Mouse (Mus musculus): ENCODE measurements around the gene Bex4. TPM values are rescaled to one million over a fixed set of nuclear protein-coding genes. Genes with fewer than 3 reads are reported as not detected.

Bex4 gene
- 419 TPM for polyA plus RNA-seq (2014; fragmentation: Illumina TruSeq; extraction: RNeasy Lipid Tissue Mini Kit (QIAGEN cat#74804))

DNA sequence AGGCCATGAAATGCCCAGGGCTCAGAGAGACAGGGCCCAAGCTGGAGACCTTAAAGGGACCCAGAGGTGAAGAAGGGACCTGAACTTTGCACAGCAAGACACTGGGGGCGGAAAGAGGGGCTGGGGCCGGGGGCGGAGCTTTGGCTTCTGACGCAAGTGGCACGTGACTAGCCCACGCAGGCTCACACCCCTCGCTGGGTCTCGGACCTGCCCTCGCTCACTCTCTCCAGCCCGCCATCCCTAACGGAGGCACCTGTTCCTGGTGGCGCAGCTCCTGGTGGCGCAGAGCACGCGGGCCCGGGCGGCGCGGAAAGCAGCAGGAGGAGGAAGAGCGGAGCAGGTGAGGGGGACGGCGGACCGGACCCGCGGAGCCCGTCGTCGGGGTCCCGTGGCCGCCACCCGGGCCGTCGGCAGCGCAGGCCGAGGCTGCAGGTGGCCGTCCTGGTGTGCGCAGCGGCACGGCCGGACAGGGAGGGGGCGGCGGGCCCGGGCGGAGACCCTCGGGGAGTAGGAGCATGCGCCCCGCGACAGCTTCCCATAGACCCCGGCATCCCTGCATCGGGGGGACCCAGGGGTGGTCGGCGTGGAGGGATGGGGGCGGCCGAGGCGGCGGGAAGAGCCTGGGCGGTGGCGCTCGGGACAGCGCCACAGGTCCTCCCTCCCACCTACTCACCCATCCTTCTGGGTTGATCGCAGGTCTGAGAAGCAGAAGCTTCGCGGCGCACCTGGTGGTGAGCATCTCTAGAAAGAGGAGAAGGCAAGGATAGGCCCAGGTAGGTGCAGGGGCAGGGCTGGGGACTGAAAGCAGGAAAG, at the start of gene Bex4:
Gene Bex4 (plus strand): TSS at position 170 of the 813 bp plus-strand sequence.

DNA sequence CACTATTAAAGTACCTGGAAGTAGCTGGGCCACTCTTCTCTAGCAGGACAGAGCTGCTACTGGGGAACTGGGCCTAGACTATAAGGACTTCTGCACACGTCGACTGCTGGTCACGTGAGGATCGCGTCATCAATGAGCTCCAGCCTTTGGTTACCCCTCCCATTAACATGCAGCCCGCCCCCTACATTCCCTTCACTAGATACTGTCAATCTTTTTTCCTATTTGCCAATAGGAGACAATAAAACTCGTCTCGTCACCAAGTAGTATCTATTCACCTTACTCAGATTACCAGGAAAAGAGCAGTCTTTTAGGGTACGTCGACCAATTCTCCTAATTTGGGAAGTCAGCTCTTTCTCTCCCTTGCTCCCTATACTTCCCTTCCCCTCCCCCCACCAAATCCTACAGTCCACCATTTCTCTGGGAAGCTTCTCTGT, 33.3 kb downstream of the Bex4 start, which contains the start of gene Tceal8:
Gene Tceal8 (minus strand): TSS at position 225 of the 434 bp plus-strand sequence.

Other genes starting within 250 kb of the Bex4 start
- 390 TPM for gene Arxes2, start 145.2 kb upstream of the Bex4 start, polyA plus RNA-seq (2014; fragmentation: Illumina TruSeq; extraction: RNeasy Lipid Tissue Mini Kit (QIAGEN cat#74804))
- 21.4 TPM for gene Arxes1, start 105.6 kb upstream of the Bex4 start, polyA plus RNA-seq (2014; fragmentation: Illumina TruSeq; extraction: RNeasy Lipid Tissue Mini Kit (QIAGEN cat#74804))
- 5.5 TPM for gene Bex2, start 70.8 kb upstream of the Bex4 start, polyA plus RNA-seq (2014; fragmentation: Illumina TruSeq; extraction: RNeasy Lipid Tissue Mini Kit (QIAGEN cat#74804))
- gene Nxf3, start 53.7 kb upstream of the Bex4 start, polyA plus RNA-seq (2014; fragmentation: Illumina TruSeq; extraction: RNeasy Lipid Tissue Mini Kit (QIAGEN cat#74804)), result 1.4 TPM
- gene Tceal8, start 33.3 kb downstream of the Bex4 start, polyA plus RNA-seq (2014; fragmentation: Illumina TruSeq; extraction: RNeasy Lipid Tissue Mini Kit (QIAGEN cat#74804)), result 404 TPM
- 3.9 TPM for gene Tceal5, start 64.9 kb downstream of the Bex4 start, polyA plus RNA-seq (2014; fragmentation: Illumina TruSeq; extraction: RNeasy Lipid Tissue Mini Kit (QIAGEN cat#74804))
- 0.86 TPM for gene Tceal7, start 75.8 kb downstream of the Bex4 start, polyA plus RNA-seq (2014; fragmentation: Illumina TruSeq; extraction: RNeasy Lipid Tissue Mini Kit (QIAGEN cat#74804))
- 21.6 TPM for gene Bex1, start 76.5 kb downstream of the Bex4 start, polyA plus RNA-seq (2014; fragmentation: Illumina TruSeq; extraction: RNeasy Lipid Tissue Mini Kit (QIAGEN cat#74804))
- gene Tceal9, start 106.1 kb downstream of the Bex4 start, polyA plus RNA-seq (2014; fragmentation: Illumina TruSeq; extraction: RNeasy Lipid Tissue Mini Kit (QIAGEN cat#74804)), result 3,793 TPM
- 67.7 TPM for gene Bex3, start 131.3 kb downstream of the Bex4 start, polyA plus RNA-seq (2014; fragmentation: Illumina TruSeq; extraction: RNeasy Lipid Tissue Mini Kit (QIAGEN cat#74804))